Mouse (Mus musculus) spleen, embryonic (tissue): Measurements from ENCODE around the gene Synpo2l.
"Not testable (repeated sequence)": the region's sequence is repeated elsewhere in the genome, so short reads cannot be mapped to it uniquely, and the experiment has no call there.

Source experiments
- CTCF ChIA-PET: fragments of 350-600 bp; sonication (Branson Sonifier 250); formaldehyde crosslinking; loops from one replicate; lab custom pipeline; 2022; lab: Charles Lee

Synpo2l gene

GRCm38 (mm10) chr14:20668154-20668810 is at the start of gene Synpo2l:
Gene Synpo2l, minus strand, starts transcription at chr14:20668354.
- CTCF ChIA-PET = no interaction called here

GRCm38 (mm10) chr14:20713832-20714231 is 45.7 kb upstream of the Synpo2l start:
- CTCF ChIA-PET = interaction anchor here (0.6 kb wide), 1 partner anchor 9 kb away, joined by 3 read pairs; no protein-coding TSS in a partner anchor

GRCm38 (mm10) chr14:20708239-20708638 is 40.1 kb upstream of the Synpo2l start:
- CTCF ChIA-PET = no interaction called here

- CTCF ChIA-PET = no interaction called here
These were observed 39.3 kb upstream of the Synpo2l start, which contains the start of gene Zswim8 for GRCm38 (mm10) chr14:20707201-20708190. Gene Zswim8, plus strand, starts transcription at chr14:20707552.

- CTCF ChIA-PET = not testable (repeated sequence)
These were observed 35.3 kb upstream of the Synpo2l start for GRCm38 (mm10) chr14:20703461-20703860.

- CTCF ChIA-PET = no interaction called here
These were observed 34.7 kb upstream of the Synpo2l start, which contains the start of gene Chchd1 for GRCm38 (mm10) chr14:20702741-20703381. Gene Chchd1, plus strand, starts transcription at chr14:20703006.

GRCm38 (mm10) chr14:20702096-20702740 is 34.1 kb upstream of the Synpo2l start:
- CTCF ChIA-PET = no interaction called here

GRCm38 (mm10) chr14:20701554-20701953 is 33.4 kb upstream of the Synpo2l start:
- CTCF ChIA-PET = no interaction called here

- CTCF ChIA-PET = no interaction called here
These were observed 32.2 kb upstream of the Synpo2l start for GRCm38 (mm10) chr14:20700362-20700761.

- CTCF ChIA-PET = no interaction called here
These were observed 30.4 kb upstream of the Synpo2l start for GRCm38 (mm10) chr14:20698515-20698914.

GRCm38 (mm10) chr14:20696986-20697385 is 28.8 kb upstream of the Synpo2l start:
- CTCF ChIA-PET = no interaction called here

- CTCF ChIA-PET = interaction anchor here (0.5 kb wide), 1 partner anchor 70 kb away, joined by 7 read pairs; no protein-coding TSS in a partner anchor
These were observed 27.8 kb upstream of the Synpo2l start for GRCm38 (mm10) chr14:20695761-20696520.

GRCm38 (mm10) chr14:20694884-20695760 is 27.0 kb upstream of the Synpo2l start, which contains the start of gene Fut11:
Gene Fut11, plus strand, starts transcription at chr14:20694968.
- CTCF ChIA-PET = no interaction called here

GRCm38 (mm10) chr14:20694185-20694883 is 26.2 kb upstream of the Synpo2l start:
- CTCF ChIA-PET = no interaction called here

- CTCF ChIA-PET = no interaction called here
These were observed 25.5 kb upstream of the Synpo2l start for GRCm38 (mm10) chr14:20693589-20694101.

GRCm38 (mm10) chr14:20691772-20692171 is 23.6 kb upstream of the Synpo2l start:
- CTCF ChIA-PET = no interaction called here

- CTCF ChIA-PET = interaction anchor here (1.7 kb wide), 1 partner anchor 17 kb away, joined by 15 read pairs; no protein-coding TSS in a partner anchor
These were observed 20.9 kb upstream of the Synpo2l start for GRCm38 (mm10) chr14:20689009-20689408.

- CTCF ChIA-PET = no interaction called here
These were observed 18.4 kb upstream of the Synpo2l start for GRCm38 (mm10) chr14:20686576-20686975.
